Mouse (Mus musculus) bone marrow macrophage, adult 2 months (primary cell): ENCODE measurements around the gene Slc22a21.
"Not testable (repeated sequence)": the region's sequence is repeated elsewhere in the genome, so short reads cannot be mapped to it uniquely, and the experiment has no call there.

Experiments used
- CTCF ChIP-seq: IDR thresholded peaks from 2 replicates; pipeline ENCODE4 v1.5.1; 2012; ENCODE audit warnings: low read depth, mild to moderate bottlenecking, low read length, moderate library complexity
- POLR2A ChIP-seq: IDR thresholded peaks from 2 replicates; pipeline ENCODE4 v1.6.1; 2012; ENCODE audit warnings: mild to moderate bottlenecking, low read depth, low read length, borderline replicate concordance

DNA sequence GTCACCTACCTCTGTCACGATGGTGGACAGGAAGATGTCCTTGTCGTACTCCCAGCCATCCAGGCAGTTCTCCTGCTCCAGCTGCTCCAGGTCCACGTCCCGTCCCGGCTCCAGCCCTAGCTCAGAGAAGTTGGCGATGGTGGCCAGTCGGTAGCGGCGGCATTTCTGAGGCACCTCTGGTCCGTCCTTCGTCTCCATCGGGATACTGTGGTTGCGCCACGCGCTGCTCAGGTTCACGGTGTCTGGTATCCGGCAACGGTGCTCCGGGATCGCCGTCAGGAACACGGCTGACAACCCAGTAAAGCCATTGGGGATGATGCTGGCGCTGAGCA is 710 bp downstream of the Slc22a21 start:
- TF ChIP-seq CTCF, POLR2A: not testable (repeated sequence)
